Mouse (Mus musculus): Measurements from ENCODE around the gene Slc9b2. TPM values are rescaled to one million over a fixed set of nuclear protein-coding genes. Genes with fewer than 3 reads are reported as not detected.

Gene Slc9b2
- polyA plus RNA-seq, 1 experiment, result 0.29 TPM

- TF ChIP-seq POLR2A (IDR thresholded peaks at IDR 0.05; ENCODE audit: insufficient read length, low read depth), result no peak
- Histone ChIP-seq H3K79me2 (ENCODE audit: control insufficient read depth, insufficient read depth) (no peaks in the 10 kb centered on the region), H3K27me3 (ENCODE audit: control insufficient read depth, insufficient read depth, insufficient read length) (no peaks in the 10 kb centered on the region), H3K4me2 (ENCODE audit: low read depth) (no peak overlapping the region), H3ac (ENCODE audit: control insufficient read depth, insufficient read length) (no peak overlapping the region), H3K4me3 (no peak overlapping the region), H3K36me3 (ENCODE audit: control insufficient read depth, insufficient read depth) (no peaks in the 10 kb centered on the region)
Measured at GRCm38 (mm10) chr3:135314811-135315210, 7.3 kb downstream of the Slc9b2 start.

- no peaks in the 10 kb centered on the region for H3K36me3 ChIP-seq (ENCODE audit: control insufficient read depth, insufficient read depth)
- no peak overlapping the region for H3K4me3 ChIP-seq
- H3K79me2 ChIP-seq (ENCODE audit: control insufficient read depth, insufficient read depth), result no peaks in the 10 kb centered on the region
- H3K27me3 ChIP-seq (ENCODE audit: control insufficient read depth, insufficient read depth, insufficient read length), result no peaks in the 10 kb centered on the region
- TF ChIP-seq POLR2AphosphoS2 (IDR thresholded peaks at IDR 0.05; ENCODE audit: insufficient read length, low read depth) (no peak), SRF (IDR thresholded peaks at IDR 0.05; ENCODE audit: control insufficient read depth, insufficient read length, low read depth) (no peak), E2F4 (IDR thresholded peaks at IDR 0.05; ENCODE audit: insufficient read depth) (no peak), POLR2A (IDR thresholded peaks at IDR 0.05; ENCODE audit: insufficient read length, low read depth) (no peak), REST (IDR thresholded peaks at IDR 0.05; ENCODE audit: insufficient read depth, insufficient read length) (no peak), TCF3 (IDR thresholded peaks at IDR 0.05; ENCODE audit: insufficient read length, low read depth) (no peak), USF1 (IDR thresholded peaks at IDR 0.05; ENCODE audit: low read depth) (no peak), CEBPB (IDR thresholded peaks at IDR 0.05; ENCODE audit: insufficient read depth, poor library complexity, severe bottlenecking) (no peak), TCF12 (IDR thresholded peaks at IDR 0.05; ENCODE audit: insufficient read depth, poor library complexity, severe bottlenecking) (no peak), MYOD1 (IDR thresholded peaks at IDR 0.05; ENCODE audit: control insufficient read depth in 1 of 3, insufficient read length in 2 of 3, low read depth in 2 of 3) (no peak), MYOG (IDR thresholded peaks at IDR 0.05; ENCODE audit: control insufficient read depth in 1 of 3, insufficient read depth in 1 of 3, insufficient read length in 2 of 3, low read depth in 2 of 3) (no peak), MAX (IDR thresholded peaks at IDR 0.05; ENCODE audit: low read depth) (no peak)
- no peak overlapping the region for H3ac ChIP-seq (ENCODE audit: control insufficient read depth, insufficient read length)
- H3K4me2 ChIP-seq (ENCODE audit: low read depth), result no peak overlapping the region
Measured at GRCm38 (mm10) chr3:135315720-135316425, 8.4 kb downstream of the Slc9b2 start.

DNA sequence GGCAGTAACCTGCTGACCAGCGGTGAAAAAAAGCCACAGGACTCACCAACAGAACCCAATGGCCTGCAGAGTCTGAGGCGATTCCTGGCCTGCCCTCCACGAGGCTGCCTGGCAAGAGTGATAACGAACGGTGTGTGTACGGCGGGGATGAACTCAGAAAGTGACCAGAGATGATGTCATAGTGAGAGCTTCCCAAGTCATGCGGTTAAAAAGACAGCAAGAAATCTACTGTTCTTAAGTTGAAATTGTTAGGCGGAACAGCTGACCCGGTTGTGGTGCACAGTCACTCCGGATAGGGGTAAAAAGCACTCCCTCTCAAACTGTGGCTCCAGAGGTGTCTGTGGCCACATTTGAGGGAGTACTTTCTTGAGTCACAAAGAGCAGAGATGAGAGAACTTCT is 10.8 kb downstream of the Slc9b2 start:
- Histone ChIP-seq H3K4me3 (no peak overlapping the region), H3ac (ENCODE audit: control insufficient read depth, insufficient read length) (no peak overlapping the region), H3K4me2 (ENCODE audit: low read depth) (no peak overlapping the region), H3K36me3 (ENCODE audit: control insufficient read depth, insufficient read depth) (no peaks in the 10 kb centered on the region), H3K79me2 (ENCODE audit: control insufficient read depth, insufficient read depth) (no peaks in the 10 kb centered on the region), H3K27me3 (ENCODE audit: control insufficient read depth, insufficient read depth, insufficient read length) (no peaks in the 10 kb centered on the region)
- no peak for TF ChIP-seq SRF (IDR thresholded peaks at IDR 0.05; ENCODE audit: control insufficient read depth, insufficient read length, low read depth)
- TF ChIP-seq MAX (IDR thresholded peaks at IDR 0.05; ENCODE audit: low read depth), result no peak
- no peak for TF ChIP-seq POLR2AphosphoS2 (IDR thresholded peaks at IDR 0.05; ENCODE audit: insufficient read length, low read depth)
- TF ChIP-seq USF1 (IDR thresholded peaks at IDR 0.05; ENCODE audit: low read depth), result no peak
- no peak for TF ChIP-seq E2F4 (IDR thresholded peaks at IDR 0.05; ENCODE audit: insufficient read depth)
- TF ChIP-seq MYOD1 (IDR thresholded peaks at IDR 0.05; ENCODE audit: control insufficient read depth in 1 of 3, insufficient read length in 2 of 3, low read depth in 2 of 3), result no peak
- TF ChIP-seq POLR2A (IDR thresholded peaks at IDR 0.05; ENCODE audit: insufficient read length, low read depth), result no peak
- no peak for TF ChIP-seq TCF12 (IDR thresholded peaks at IDR 0.05; ENCODE audit: insufficient read depth, poor library complexity, severe bottlenecking)
- no peak for TF ChIP-seq CEBPB (IDR thresholded peaks at IDR 0.05; ENCODE audit: insufficient read depth, poor library complexity, severe bottlenecking)
- no peak for TF ChIP-seq TCF3 (IDR thresholded peaks at IDR 0.05; ENCODE audit: insufficient read length, low read depth)
- no peak for TF ChIP-seq REST (IDR thresholded peaks at IDR 0.05; ENCODE audit: insufficient read depth, insufficient read length)
- no peak for TF ChIP-seq MYOG (IDR thresholded peaks at IDR 0.05; ENCODE audit: control insufficient read depth in 1 of 3, insufficient read depth in 1 of 3, insufficient read length in 2 of 3, low read depth in 2 of 3)

DNA sequence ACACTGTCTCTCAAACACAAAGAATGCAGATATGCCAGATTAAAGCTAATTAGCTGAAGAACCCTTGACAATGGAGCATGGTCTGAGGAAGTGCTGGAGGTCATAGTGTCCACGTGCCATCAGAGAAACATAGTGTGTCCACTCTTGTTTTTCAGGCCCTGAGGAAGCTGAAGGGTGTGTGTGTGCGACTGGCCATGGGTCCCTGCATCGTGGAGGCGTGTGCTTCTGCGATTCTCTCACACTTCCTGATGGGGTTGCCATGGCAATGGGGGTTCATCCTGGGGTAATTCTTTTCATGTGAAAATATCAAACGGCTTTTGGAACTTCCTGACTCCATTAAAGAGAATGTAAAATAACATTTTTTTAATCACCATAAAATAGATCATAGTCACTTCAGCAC is 16.9 kb downstream of the Slc9b2 start:
- no peaks in the 10 kb centered on the region for H3K36me3 ChIP-seq (ENCODE audit: control insufficient read depth, insufficient read depth)

More for the DNA sequence above, 16.9 kb downstream of the Slc9b2 start:
- Histone ChIP-seq H3ac (ENCODE audit: control insufficient read depth, insufficient read length) (no peak overlapping the region), H3K4me3 (no peak overlapping the region), H3K27me3 (ENCODE audit: control insufficient read depth, insufficient read depth, insufficient read length) (no peaks in the 10 kb centered on the region), H3K79me2 (ENCODE audit: control insufficient read depth, insufficient read depth) (no peaks in the 10 kb centered on the region), H3K4me2 (ENCODE audit: low read depth) (no peak overlapping the region)
- no peak for TF ChIP-seq MYOG (IDR thresholded peaks at IDR 0.05; ENCODE audit: control insufficient read depth in 1 of 3, insufficient read depth in 1 of 3, insufficient read length in 2 of 3, low read depth in 2 of 3)
- no peak for TF ChIP-seq POLR2A (IDR thresholded peaks at IDR 0.05; ENCODE audit: insufficient read length, low read depth)
- no peak for TF ChIP-seq MYOD1 (IDR thresholded peaks at IDR 0.05; ENCODE audit: control insufficient read depth in 1 of 3, insufficient read length in 2 of 3, low read depth in 2 of 3)
- no peak for TF ChIP-seq TCF3 (IDR thresholded peaks at IDR 0.05; ENCODE audit: insufficient read length, low read depth)
- no peak for TF ChIP-seq POLR2AphosphoS2 (IDR thresholded peaks at IDR 0.05; ENCODE audit: insufficient read length, low read depth)
- no peak for TF ChIP-seq REST (IDR thresholded peaks at IDR 0.05; ENCODE audit: insufficient read depth, insufficient read length)
- TF ChIP-seq MAX (IDR thresholded peaks at IDR 0.05; ENCODE audit: low read depth), result no peak
- TF ChIP-seq CEBPB (IDR thresholded peaks at IDR 0.05; ENCODE audit: insufficient read depth, poor library complexity, severe bottlenecking), result no peak
- no peak for TF ChIP-seq SRF (IDR thresholded peaks at IDR 0.05; ENCODE audit: control insufficient read depth, insufficient read length, low read depth)
- TF ChIP-seq USF1 (IDR thresholded peaks at IDR 0.05; ENCODE audit: low read depth), result no peak
- TF ChIP-seq TCF12 (IDR thresholded peaks at IDR 0.05; ENCODE audit: insufficient read depth, poor library complexity, severe bottlenecking), result no peak
- no peak for TF ChIP-seq E2F4 (IDR thresholded peaks at IDR 0.05; ENCODE audit: insufficient read depth)
